Comparison of ENCODE assay signal across 8 mouse cellular contexts in genomic region chr13:23576906-23577639, GRCm38 (mm10). TPM values are rescaled to one million over a fixed set of nuclear protein-coding genes. Genes with fewer than 3 reads are reported as not detected.
DNase-seq lines count a peak whose midpoint lies in the region; ATAC-seq and TF ChIP-seq lines count a peak whose summit lies in the region.

No protein-coding gene starts in this region.

- H3K27me3 ChIP-seq in megakaryocyte, embryonic 14.5 days (replicated peaks), result no peaks in the 10 kb centered on the region
- H3K27me3 ChIP-seq in forebrain, embryonic 11.5 days (ENCODE audit: control insufficient read depth, insufficient read depth, low read length), result no peaks in the 10 kb centered on the region
- H3K27me3 ChIP-seq in stomach, postnatal 0 days (ENCODE audit: control insufficient read depth, insufficient read depth, low read length), result no peaks in the 10 kb centered on the region

- peak overlapping the region; percentile 80 for H3K9ac ChIP-seq in forebrain, embryonic 11.5 days (ENCODE audit: low read length)
- H3K9ac ChIP-seq in stomach, postnatal 0 days (ENCODE audit: low read length), result peak overlapping the region; percentile 58

- H3K36me3 ChIP-seq in megakaryocyte, embryonic 14.5 days (replicated peaks; ENCODE audit: low read length), result no peaks in the 10 kb centered on the region
- H3K36me3 ChIP-seq in forebrain, embryonic 11.5 days (ENCODE audit: control insufficient read depth, insufficient read depth, low read length), result no peaks in the 10 kb centered on the region
- no peaks in the 10 kb centered on the region for H3K36me3 ChIP-seq in stomach, postnatal 0 days (ENCODE audit: control insufficient read depth, insufficient read depth, low read length)

- H3K4me3 ChIP-seq in megakaryocyte, embryonic 14.5 days (replicated peaks), result peak overlapping the region; percentile 89
- H3K4me3 ChIP-seq in forebrain, embryonic 11.5 days (ENCODE audit: low read depth, low read length), result peak overlapping the region; percentile 45
- peak overlapping the region; percentile 39 for H3K4me3 ChIP-seq in stomach, postnatal 0 days (ENCODE audit: low read depth, low read length)

- no peaks in the 10 kb centered on the region for H3K9me3 ChIP-seq in megakaryocyte, embryonic 14.5 days
- no peaks in the 10 kb centered on the region for H3K9me3 ChIP-seq in forebrain, embryonic 11.5 days (ENCODE audit: control insufficient read depth, low read length)
- H3K9me3 ChIP-seq in stomach, postnatal 0 days (ENCODE audit: control insufficient read depth, low read length), result no peaks in the 10 kb centered on the region

- intact Hi-C loops in gastrocnemius, postnatal 36 days (cut with DNase I), result no loop called here

- DNase-seq in forebrain, embryonic 11.5 days (ENCODE audit: low spot score), result no peak
- peak; percentile 28 for DNase-seq in liver
- DNase-seq in stomach, postnatal 0 days (ENCODE audit: low spot score), result no peak
- no peak for DNase-seq in Muller cell, postnatal 12 days (ENCODE audit: inconsistent ontology term)
- no peak for DNase-seq in urinary bladder, postnatal 25 days (ENCODE audit: low spot score)
- no peak for DNase-seq in gastrocnemius, postnatal 36 days

- no peak for TF ChIP-seq CTCF in stomach, postnatal 0 days (IDR thresholded peaks at IDR 0.05; ENCODE audit: low read depth)

- ATAC-seq in megakaryocyte, adult 5-6 weeks (ENCODE audit: poor library complexity, severe bottlenecking), result no peak
- no peak for ATAC-seq in forebrain, embryonic 11.5 days (replicated peaks; ENCODE audit: low FRiP score)
- no peak for ATAC-seq in stomach, postnatal 0 days (ENCODE audit: low FRiP score, low TSS enrichment)

- peak overlapping the region; percentile 65 for H3K4me2 ChIP-seq in forebrain, embryonic 11.5 days (ENCODE audit: low read depth, low read length, severe bottlenecking)
- H3K4me2 ChIP-seq in stomach, postnatal 0 days (replicated peaks; ENCODE audit: low read depth), result peak overlapping the region; percentile 55; the same call in 1 of the 2 replicates

- 48% methylated on average over 6 of the region's 6 CpGs for WGBS in forebrain, embryonic 11.5 days
- WGBS in stomach, postnatal 0 days, result 32% methylated on average over 6 of the region's 6 CpGs

- H3K27ac ChIP-seq in forebrain, embryonic 11.5 days (ENCODE audit: low read depth, low read length), result peak overlapping the region; percentile 95
- peak overlapping the region; percentile 49 for H3K27ac ChIP-seq in stomach, postnatal 0 days (replicated peaks)

- TF ChIP-seq EP300 in stomach, postnatal 0 days (optimal IDR thresholded peaks at IDR 0.05), result no peak

- peaks cover 50% of the 10 kb centered on the region for H3K4me1 ChIP-seq in megakaryocyte, embryonic 14.5 days
- peaks cover 3% of the 10 kb centered on the region; the same call in 1 of the 2 replicates for H3K4me1 ChIP-seq in forebrain, embryonic 11.5 days (replicated peaks; ENCODE audit: control insufficient read depth, insufficient read depth, low read length)
- peaks cover 3% of the 10 kb centered on the region; the same call in 1 of the 2 replicates for H3K4me1 ChIP-seq in stomach, postnatal 0 days (replicated peaks; ENCODE audit: control insufficient read depth, insufficient read depth)

RNA-seq across cellular contexts. Expression of gene Hist1h3d, which starts 1.5 kb away (rescaled TPM):
- 4.6 and 5.9 TPM in 2 replicates for polyA plus RNA-seq in megakaryocyte, embryonic 14.5 days (2012; ENCODE audit: insufficient read depth, low replicate concordance)
- total RNA-seq in megakaryocyte, adult 5-6 weeks (2015), result 150 and 159 TPM in 2 replicates
- 86.3 and 96.3 TPM in 2 replicates for total RNA-seq in megakaryocyte, adult 5-6 weeks (2017)
- polyA plus RNA-seq in forebrain, embryonic 11.5 days (2014; fragmentation: Nextera tagmentation; extraction: Ambion mirVana), result 11.9 and 13.9 TPM in 2 replicates
- polyA plus RNA-seq in stomach, postnatal 0 days (2015; fragmentation: Nextera tagmentation; extraction: Ambion mirVana), result 1.7 and 4.2 TPM in 2 replicates
- 1 to 10 TPM; 2.8 to 4.8 TPM for total RNA-seq in gastrocnemius, postnatal 36 days (2021)

RNA-seq across cellular contexts. Expression of gene Hist1h2ad, which starts 2.9 kb away (rescaled TPM):
- polyA plus RNA-seq in megakaryocyte, embryonic 14.5 days (2012; ENCODE audit: insufficient read depth, low replicate concordance), result 9.6 TPM in 1 of 2 replicates, not detected in the other
- total RNA-seq in megakaryocyte, adult 5-6 weeks (2015), result 3.2 and 3.6 TPM in 2 replicates
- total RNA-seq in megakaryocyte, adult 5-6 weeks (2017), result 93.7 and 99.2 TPM in 2 replicates
- polyA plus RNA-seq in forebrain, embryonic 11.5 days (2014; fragmentation: Nextera tagmentation; extraction: Ambion mirVana), result 2.5 and 3.0 TPM in 2 replicates
- polyA plus RNA-seq in stomach, postnatal 0 days (2015; fragmentation: Nextera tagmentation; extraction: Ambion mirVana), result 0.67 and 0.79 TPM in 2 replicates
- total RNA-seq in gastrocnemius, postnatal 36 days (2021), result 1 to 10 TPM; 1.2 to 2.2 TPM

RNA-seq across cellular contexts. Expression of gene Hist1h2bf, which starts 3.1 kb away (rescaled TPM):
- polyA plus RNA-seq in megakaryocyte, embryonic 14.5 days (2012; ENCODE audit: insufficient read depth, low replicate concordance), result 7.6 and 73.0 TPM in 2 replicates
- total RNA-seq in megakaryocyte, adult 5-6 weeks (2015), result 449 and 490 TPM in 2 replicates
- 736 and 744 TPM in 2 replicates for total RNA-seq in megakaryocyte, adult 5-6 weeks (2017)
- polyA plus RNA-seq in forebrain, embryonic 11.5 days (2014; fragmentation: Nextera tagmentation; extraction: Ambion mirVana), result 4.5 and 5.9 TPM in 2 replicates
- 1.1 and 3.2 TPM in 2 replicates for polyA plus RNA-seq in stomach, postnatal 0 days (2015; fragmentation: Nextera tagmentation; extraction: Ambion mirVana)
- 1 to 10 TPM; 7.5 to 8.5 TPM for total RNA-seq in gastrocnemius, postnatal 36 days (2021)

RNA-seq across cellular contexts. Expression of gene Hist1h4d, which starts 4.3 kb away (rescaled TPM):
- polyA plus RNA-seq in megakaryocyte, embryonic 14.5 days (2012; ENCODE audit: insufficient read depth, low replicate concordance), result 16.4 and 20.4 TPM in 2 replicates
- total RNA-seq in megakaryocyte, adult 5-6 weeks (2015), result 655 and 672 TPM in 2 replicates
- 1,182 and 1,443 TPM in 2 replicates for total RNA-seq in megakaryocyte, adult 5-6 weeks (2017)
- polyA plus RNA-seq in forebrain, embryonic 11.5 days (2014; fragmentation: Nextera tagmentation; extraction: Ambion mirVana), result 132 and 133 TPM in 2 replicates
- polyA plus RNA-seq in stomach, postnatal 0 days (2015; fragmentation: Nextera tagmentation; extraction: Ambion mirVana), result 32.0 and 48.7 TPM in 2 replicates
- total RNA-seq in gastrocnemius, postnatal 36 days (2021), result 10 to 100 TPM; 39.6 to 39.7 TPM

RNA-seq across cellular contexts. Expression of gene Hist1h2bg, which starts 5.9 kb away (rescaled TPM):
- 16.8 and 28.8 TPM in 2 replicates for polyA plus RNA-seq in megakaryocyte, embryonic 14.5 days (2012; ENCODE audit: insufficient read depth, low replicate concordance)
- total RNA-seq in megakaryocyte, adult 5-6 weeks (2015), result 325 and 384 TPM in 2 replicates
- 1,715 and 1,721 TPM in 2 replicates for total RNA-seq in megakaryocyte, adult 5-6 weeks (2017)
- polyA plus RNA-seq in forebrain, embryonic 11.5 days (2014; fragmentation: Nextera tagmentation; extraction: Ambion mirVana), result 7.4 and 10.0 TPM in 2 replicates
- 4.9 and 10.5 TPM in 2 replicates for polyA plus RNA-seq in stomach, postnatal 0 days (2015; fragmentation: Nextera tagmentation; extraction: Ambion mirVana)
- 10 to 100 TPM; 15.3 to 21.1 TPM for total RNA-seq in gastrocnemius, postnatal 36 days (2021)

Comparison
In these comparisons a context has a peak if more than half of its experiments do, and no peak if none do; other contexts are left out.
1. H3K4me3 ChIP-seq: peak in every context shown above with its lines; median percentile 89 in megakaryocyte, embryonic 14.5 days; 45 in forebrain, embryonic 11.5 days; 39 in stomach, postnatal 0 days.